9 mouse cellular contexts compared by ENCODE assay signal in the genomic region with DNA sequence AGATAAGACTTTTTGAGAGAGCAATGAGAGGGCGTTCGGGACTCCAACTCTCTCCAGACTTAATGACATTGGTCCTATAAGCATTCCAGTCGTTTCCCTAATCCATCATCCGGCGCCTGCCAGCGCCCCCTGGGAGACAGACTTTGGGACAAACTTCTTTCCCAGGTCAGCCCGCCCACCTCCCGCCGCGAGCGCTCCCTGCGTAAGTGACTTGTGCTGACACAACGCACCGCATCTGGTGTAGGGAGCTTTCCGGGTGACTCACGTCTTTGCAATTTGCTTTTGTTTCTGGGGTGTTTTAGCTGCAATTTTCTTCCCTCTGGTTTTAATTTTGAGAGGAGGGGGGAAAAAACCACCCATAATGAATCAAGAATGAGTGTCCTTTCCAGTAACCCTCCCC. TPM values are rescaled to one million over a fixed set of nuclear protein-coding genes. Genes with fewer than 3 reads are reported as not detected.
DNase-seq lines count a peak whose midpoint lies in the region; ATAC-seq lines count a peak whose summit lies in the region.
"Had no signal": no experiment of that assay in that cellular context is flagged by ENCODE, and none has a peak within 500 bp of the region (broad histone marks: within the 10 kb centered on the region; RNA-seq: fewer than 3 reads in every experiment).

No protein-coding gene starts in this region.

- peaks cover 69% of the 10 kb centered on the region for H3K27me3 ChIP-seq in megakaryocyte, embryonic 14.5 days (replicated peaks)
- H3K27me3 ChIP-seq in stomach, embryonic 14.5 days (ENCODE audit: control insufficient read depth, insufficient read depth, low read length): no peaks in the 10 kb centered on the region

- peaks cover 30% of the 10 kb centered on the region for H3K4me1 ChIP-seq in megakaryocyte, embryonic 14.5 days
- peaks cover 8% of the 10 kb centered on the region; the same call in 1 of the 2 replicates for H3K4me1 ChIP-seq in stomach, embryonic 14.5 days (ENCODE audit: control insufficient read depth, insufficient read depth, low read length)

- no peaks in the 10 kb centered on the region for H3K36me3 ChIP-seq in megakaryocyte, embryonic 14.5 days (replicated peaks; ENCODE audit: low read length)
- no peaks in the 10 kb centered on the region for H3K36me3 ChIP-seq in stomach, embryonic 14.5 days (ENCODE audit: control insufficient read depth, insufficient read depth, low read length)

- DNase-seq in fat pad, adult 2 months (ENCODE audit: extremely low read depth, low read depth, low spot score): peak; percentile 42
- peak; percentile 64 for DNase-seq in heart, postnatal 4 days
- DNase-seq in left cerebral cortex, adult 8-10 months (ENCODE audit: low spot score in 2 of 2): peak; percentile 25 to 28
- DNase-seq in mesoderm, embryonic 11.5 days (ENCODE audit: low read depth, low spot score): peak; percentile 75
- DNase-seq in cerebellum, adult 18-20 months: no peak

- H3K27ac ChIP-seq in stomach, embryonic 14.5 days (ENCODE audit: low read length): peak overlapping the region; percentile 78; the same call in 1 of the 2 replicates

- H3K4me2 ChIP-seq in stomach, embryonic 14.5 days (replicated peaks; ENCODE audit: low read depth, low read length): peak overlapping the region; percentile 97

- H3K9me3 ChIP-seq in megakaryocyte, embryonic 14.5 days: peaks cover 7% of the 10 kb centered on the region
- H3K9me3 ChIP-seq in stomach, embryonic 14.5 days (ENCODE audit: control insufficient read depth, low read depth, low read length): no peaks in the 10 kb centered on the region

- under 1% methylated on average over 16 of the region's 16 CpGs for WGBS in stomach, embryonic 14.5 days

- no peak for ATAC-seq in megakaryocyte, adult 5-6 weeks (ENCODE audit: poor library complexity, severe bottlenecking)
- ATAC-seq in stomach, embryonic 14.5 days (ENCODE audit: insufficient number of reproducible peaks, insufficient read depth, low FRiP score, low read depth): no peak

- 0 out of 2 replicates have a peak overlapping the region, but pooled peaks have one; percentile 63 for H3K9ac ChIP-seq in stomach, embryonic 14.5 days (replicated peaks; ENCODE audit: low read depth, low read length)

- peak overlapping the region; percentile 90 for H3K4me3 ChIP-seq in megakaryocyte, embryonic 14.5 days (replicated peaks)
- H3K4me3 ChIP-seq in stomach, embryonic 14.5 days (ENCODE audit: low read depth, low read length): peak overlapping the region; percentile 70

RNA-seq across cellular contexts. Expression of a gene that starts 0.3 kb away (rescaled TPM):
- not detected in 2 replicates for polyA plus RNA-seq in megakaryocyte, embryonic 14.5 days (2012; ENCODE audit: insufficient read depth, low replicate concordance)
- 0.09 and 0.11 TPM in 2 replicates for total RNA-seq in megakaryocyte, adult 5-6 weeks (2015)
- not detected in 2 replicates for total RNA-seq in megakaryocyte, adult 5-6 weeks (2017)
- 1 to 10 TPM; 4.4 to 6.2 TPM for total RNA-seq in heart, postnatal 4 days (2021)
- 10 to 100 TPM; 17.4 to 21.9 (median 18.0) TPM for total RNA-seq in left cerebral cortex, adult 8-10 months (2022)
- polyA plus RNA-seq in stomach, embryonic 14.5 days (2014; fragmentation: Nextera tagmentation; extraction: Ambion mirVana): 13.0 and 14.1 TPM in 2 replicates
- total RNA-seq: liver, adult 2 months had no signal

Comparison
In these comparisons a context has a peak if more than half of its experiments do, and no peak if none do; other contexts are left out.
1. DNase-seq: peak in fat pad, adult 2 months (single experiment), heart, postnatal 4 days (single experiment), left cerebral cortex, adult 8-10 months (2 of 2) and mesoderm, embryonic 11.5 days (single experiment); none in cerebellum, adult 18-20 months (0 of 2).
2. RNA of a gene that starts 0.3 kb away (total RNA-seq): 17.4 to 21.9 TPM in left cerebral cortex, adult 8-10 months and 4.4 to 6.2 TPM in heart, postnatal 4 days; 0.09 to 0.11 TPM in megakaryocyte, adult 5-6 weeks; every median in the first group is over 4 times any median in the second.